Mouse (Mus musculus) limb, embryonic 11.5 days (tissue): ENCODE data around the gene Btd. TPM values are rescaled to one million over a fixed set of nuclear protein-coding genes. Genes with fewer than 3 reads are reported as not detected.

Experiments used
- ATAC-seq: fragments of 200-750 bp; cut with Nextera tagmentation; 2 replicates; pipeline ENCODE4 v1.8.0; 2017; ENCODE audit warnings: low read depth; ENCODE audit not compliant: insufficient number of reproducible peaks, low FRiP score, low TSS enrichment
- DNase-seq: peaks from one replicate; pipeline ENCODE4 v3.0.0-alpha.2; 2015; ENCODE audit warnings: low spot score
- H3K27ac ChIP-seq: fragments of 300-500 bp; sonication (generic); replicated peaks from 2 replicates; pipeline ENCODE4 v1.5.1; 2014; ENCODE audit warnings: low read depth, mild to moderate bottlenecking, low read length
- H3K27me3 ChIP-seq: fragments of 300-500 bp; sonication (generic); 2 replicates; pipeline ENCODE4 v1.6.1; 2014; ENCODE audit warnings: mild to moderate bottlenecking, low read length, mixed read lengths; ENCODE audit not compliant: control insufficient read depth, insufficient read depth
- H3K36me3 ChIP-seq: fragments of 300-500 bp; sonication (generic); 2 replicates; pipeline ENCODE4 v1.6.1; 2014; ENCODE audit warnings: mild to moderate bottlenecking, low read length, moderate library complexity, mixed read lengths; ENCODE audit not compliant: control insufficient read depth, insufficient read depth
- H3K4me1 ChIP-seq: fragments of 300-500 bp; sonication (generic); 2 replicates; pipeline ENCODE4 v1.6.1; 2014; ENCODE audit warnings: low read length, mixed read lengths; ENCODE audit not compliant: control insufficient read depth, insufficient read depth
- H3K4me2 ChIP-seq: fragments of 300-500 bp; sonication (generic); 2 replicates; pipeline ENCODE4 v1.6.1; 2014; ENCODE audit warnings: low read depth, mild to moderate bottlenecking, moderate library complexity; ENCODE audit not compliant: severe bottlenecking
- H3K4me3 ChIP-seq: fragments of 300-500 bp; sonication (generic); 2 replicates; pipeline ENCODE4 v1.5.1; 2014; ENCODE audit warnings: low read depth, low read length
- H3K9ac ChIP-seq: fragments of 300-500 bp; sonication (generic); 2 replicates; pipeline ENCODE4 v1.6.1; 2014; ENCODE audit warnings: mild to moderate bottlenecking, low read length
- H3K9me3 ChIP-seq: fragments of 300-500 bp; sonication (generic); 2 replicates; pipeline ENCODE4 v1.6.1; 2016; ENCODE audit warnings: low read length; ENCODE audit not compliant: control insufficient read depth
- WGBS: fragments of 180-500 bp; shearing (Covaris S2); extraction: QIAGEN DNeasy Blood & Tissue Kit; methylation state at CpG from one replicate; pipeline ENCODE4 v1.1.7; 2014; 5-methylcytosine and 5-hydroxymethylcytosine counted together
- polyA plus RNA-seq: library from polyadenylated mRNA; unstranded; fragments of >200 nt; fragmentation: Nextera tagmentation; extraction: Ambion mirVana; gene quantifications from 2 replicates; pipeline ENCODE4 v1.2.1, GENCODE M21; 2014

Gene Btd
- polyA plus RNA-seq, 1 experiment from 2014 or later, result 18.9 TPM

DNA sequence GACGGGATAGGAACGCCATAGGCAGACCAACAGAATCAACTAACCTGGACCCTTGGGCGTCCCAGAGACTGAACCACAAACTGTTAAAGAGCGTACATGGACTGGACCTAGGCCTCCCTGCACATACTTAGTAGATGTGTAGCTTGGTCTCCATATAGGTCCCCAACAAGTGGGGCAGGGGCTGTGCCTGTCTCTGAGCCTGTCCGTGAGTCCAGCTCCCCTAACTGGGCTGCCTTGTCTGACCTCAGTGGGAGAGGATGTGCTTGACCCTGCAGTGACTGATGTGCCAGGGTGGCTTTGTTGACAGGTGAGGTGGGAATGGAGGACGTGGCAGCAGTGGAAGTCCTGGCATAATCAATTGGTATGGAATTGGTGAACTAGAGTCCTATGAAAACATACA is 51.7 kb downstream of the Btd start:
- peak; percentile 18 for DNase-seq
- Histone ChIP-seq H3K4me2 (no peak overlapping the region), H3K36me3 (no peaks in the 10 kb centered on the region), H3K9me3 (no peaks in the 10 kb centered on the region), H3K27ac (no peak overlapping the region), H3K9ac (no peak overlapping the region), H3K4me3 (no peak overlapping the region), H3K27me3 (no peaks in the 10 kb centered on the region), H3K4me1 (no peaks in the 10 kb centered on the region)
- ATAC-seq, result no peak
- WGBS, result 88% methylated on average over 6 of the region's 6 CpGs

DNA sequence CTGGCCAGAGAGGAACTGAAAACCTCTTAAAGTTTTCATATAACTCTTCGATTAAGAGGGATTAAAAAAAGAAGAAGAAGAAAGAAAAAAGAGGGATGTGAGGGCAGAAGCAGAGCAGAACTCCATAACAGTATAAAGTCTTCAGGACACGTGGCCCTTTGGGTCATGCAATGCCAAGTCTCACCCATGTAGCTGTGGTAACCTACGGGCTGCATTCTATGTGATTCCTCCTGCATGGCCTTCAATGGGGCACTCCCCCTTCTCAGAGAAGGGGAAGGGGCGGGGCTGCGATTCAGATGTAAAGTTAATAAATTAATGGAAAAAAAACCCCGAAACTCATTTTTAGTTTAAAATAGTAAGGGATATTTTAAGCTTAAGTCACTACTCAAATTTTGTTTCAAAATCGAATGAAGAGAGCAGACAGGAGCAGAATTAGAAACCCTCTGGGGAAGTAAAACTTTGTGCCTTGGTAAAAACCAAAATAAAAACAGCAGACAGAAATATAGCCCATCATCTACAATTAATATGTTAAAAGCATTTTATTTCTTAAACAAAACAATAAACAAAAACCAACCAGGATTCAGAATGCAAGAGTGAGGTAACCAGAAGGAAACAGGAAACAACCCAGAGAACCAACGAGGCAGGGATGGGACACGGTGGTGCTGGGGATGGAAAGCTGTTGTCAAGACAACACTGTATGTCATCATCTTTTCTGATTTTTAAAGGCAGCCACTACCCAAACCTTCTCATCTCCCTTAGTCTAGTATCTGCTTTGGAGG is 55.6 kb downstream of the Btd start:
- WGBS, result 88% methylated on average over 9 of the region's 9 CpGs

DNA sequence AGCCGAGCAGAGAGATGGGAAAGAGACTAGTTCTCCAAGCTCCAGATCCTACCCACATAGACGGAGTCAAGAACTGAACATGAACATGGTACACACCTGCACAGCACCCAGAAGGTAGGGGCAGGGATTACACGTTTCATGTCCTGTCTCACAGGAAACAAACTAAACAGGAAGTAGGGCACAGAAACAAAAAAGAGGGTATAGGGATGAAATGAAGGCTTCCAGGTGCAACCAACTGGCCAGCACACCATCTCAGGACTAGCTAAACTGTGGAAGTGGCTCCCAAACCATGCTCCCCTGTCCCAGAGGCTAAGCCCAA is 56.1 kb downstream of the Btd start:
- 90% methylated on average over 3 of the region's 3 CpGs for WGBS
- DNase-seq (no peak), ATAC-seq (no peak)
- Histone ChIP-seq H3K27ac (no peak overlapping the region), H3K9me3 (no peaks in the 10 kb centered on the region), H3K4me2 (no peak overlapping the region), H3K4me3 (no peak overlapping the region), H3K4me1 (no peaks in the 10 kb centered on the region), H3K9ac (no peak overlapping the region), H3K27me3 (no peaks in the 10 kb centered on the region), H3K36me3 (no peaks in the 10 kb centered on the region)

More for the DNA sequence above, 55.6 kb downstream of the Btd start:
- Histone ChIP-seq H3K27me3 (no peaks in the 10 kb centered on the region), H3K4me1 (no peaks in the 10 kb centered on the region), H3K9me3 (no peaks in the 10 kb centered on the region), H3K4me2 (no peak overlapping the region), H3K9ac (no peak overlapping the region), H3K4me3 (no peak overlapping the region), H3K27ac (no peak overlapping the region), H3K36me3 (no peaks in the 10 kb centered on the region)
- no peak for DNase-seq
- no peak for ATAC-seq

DNA sequence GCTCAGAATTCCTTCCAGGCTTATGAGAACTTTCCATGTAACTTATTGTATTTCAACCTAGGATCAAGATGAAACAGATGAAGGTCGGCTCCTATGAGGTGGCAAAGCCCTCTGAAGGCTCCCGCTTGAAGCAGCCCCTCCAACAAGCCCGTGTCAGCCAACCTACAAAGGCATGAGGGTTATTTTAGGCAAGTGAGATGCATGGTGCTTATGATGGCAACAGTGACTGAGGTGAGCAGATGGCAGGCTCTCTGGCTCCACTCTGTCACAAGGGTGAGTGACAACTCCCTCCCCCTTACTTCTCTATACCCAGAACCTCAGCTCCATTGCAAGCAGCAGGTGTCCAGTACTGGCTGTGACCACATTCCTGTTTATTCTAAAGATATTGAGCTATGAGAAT is 56.5 kb downstream of the Btd start:
- DNase-seq (no peak), ATAC-seq (no peak)
- Histone ChIP-seq H3K4me1 (no peaks in the 10 kb centered on the region), H3K27ac (no peak overlapping the region), H3K36me3 (no peaks in the 10 kb centered on the region; the same call in 1 of the 2 replicates), H3K4me2 (no peak overlapping the region), H3K4me3 (no peak overlapping the region), H3K9me3 (no peaks in the 10 kb centered on the region), H3K27me3 (no peaks in the 10 kb centered on the region), H3K9ac (no peak overlapping the region)
- 92% methylated on average over 3 of the region's 3 CpGs for WGBS

DNA sequence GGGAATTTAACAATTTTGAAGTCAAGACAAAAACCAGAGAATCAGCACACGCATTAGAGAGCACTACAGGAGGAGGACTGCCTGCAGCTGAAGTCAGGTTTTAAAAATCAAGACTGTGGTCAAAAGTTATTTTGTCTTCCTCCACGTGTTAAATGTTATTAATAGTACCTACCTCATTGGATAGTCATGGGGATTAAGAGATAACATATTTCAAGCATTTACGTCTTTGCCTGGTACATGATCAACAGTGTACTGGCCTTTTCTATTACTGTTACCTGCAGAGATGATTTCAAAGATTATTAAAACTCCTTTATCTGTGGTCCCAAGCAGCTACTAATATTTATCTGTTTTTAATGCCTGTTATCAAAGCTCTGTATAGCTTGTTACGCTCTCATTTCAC is 56.9 kb downstream of the Btd start:
- WGBS, result 94% methylated on average over 4 of the region's 4 CpGs
- no peak for ATAC-seq
- H3K4me1 ChIP-seq, result no peaks in the 10 kb centered on the region

DNA sequence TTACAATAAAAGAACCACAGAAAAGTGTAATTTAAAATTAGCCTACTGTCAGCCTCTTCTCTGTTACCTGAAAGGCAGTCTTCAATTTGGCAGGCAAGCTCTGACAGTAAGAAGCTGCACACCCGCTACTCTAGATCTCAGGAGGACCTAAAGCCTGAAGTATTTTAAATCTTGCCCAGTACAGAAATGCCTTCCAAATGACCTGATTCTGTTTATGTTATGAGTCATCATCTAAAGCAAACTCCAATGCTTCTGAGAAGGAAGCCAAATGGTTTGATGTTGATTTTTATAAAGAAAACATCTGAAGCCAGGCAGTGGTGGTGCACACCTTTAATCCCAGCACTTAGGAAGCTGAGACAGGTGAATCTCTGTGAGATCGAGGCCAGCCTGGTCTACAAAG is 59.5 kb downstream of the Btd start:
- Histone ChIP-seq H3K9me3 (no peaks in the 10 kb centered on the region), H3K4me1 (no peaks in the 10 kb centered on the region), H3K9ac (no peak overlapping the region), H3K4me2 (no peak overlapping the region), H3K4me3 (no peak overlapping the region), H3K27me3 (no peaks in the 10 kb centered on the region), H3K36me3 (peaks cover 4% of the 10 kb centered on the region; the same call in 1 of the 2 replicates), H3K27ac (no peak overlapping the region)
- WGBS, result 91% methylated on average over 2 of the region's 2 CpGs
- no peak for DNase-seq
- ATAC-seq, result no peak

More for the DNA sequence above, 56.9 kb downstream of the Btd start:
- no peak for DNase-seq
- no peaks in the 10 kb centered on the region for H3K9me3 ChIP-seq
- no peak overlapping the region for H3K27ac ChIP-seq
- no peaks in the 10 kb centered on the region for H3K27me3 ChIP-seq
- no peaks in the 10 kb centered on the region; the same call in 1 of the 2 replicates for H3K36me3 ChIP-seq
- H3K4me3 ChIP-seq, result no peak overlapping the region
- no peak overlapping the region for H3K4me2 ChIP-seq
- H3K9ac ChIP-seq, result no peak overlapping the region

DNA sequence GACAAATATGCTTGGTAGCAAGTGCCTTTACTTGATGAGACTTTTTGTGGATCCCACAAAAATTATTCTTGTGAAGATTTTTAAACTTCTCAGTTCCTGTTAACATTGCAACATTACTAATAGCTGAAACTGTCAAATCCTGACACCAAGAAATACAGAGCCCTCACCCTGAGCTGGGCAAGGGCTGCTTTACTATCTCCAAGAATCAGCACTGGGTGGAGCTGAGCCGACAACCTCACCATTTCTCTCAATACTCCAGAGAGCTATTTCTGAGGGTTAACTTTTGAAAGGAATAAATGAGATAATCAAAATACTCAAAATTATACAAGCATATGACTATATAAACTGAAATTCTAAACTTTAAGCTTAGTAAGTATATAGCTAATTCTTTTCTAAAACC is 68.5 kb downstream of the Btd start:
- Histone ChIP-seq H3K27ac (no peak overlapping the region), H3K4me3 (no peak overlapping the region), H3K4me1 (no peaks in the 10 kb centered on the region), H3K9me3 (no peaks in the 10 kb centered on the region), H3K27me3 (no peaks in the 10 kb centered on the region), H3K36me3 (peaks cover 6% of the 10 kb centered on the region; the same call in 1 of the 2 replicates), H3K4me2 (no peak overlapping the region), H3K9ac (no peak overlapping the region)
- 100% methylated on average over 1 of the region's 1 CpGs for WGBS
- ATAC-seq (no peak), DNase-seq (no peak)

DNA sequence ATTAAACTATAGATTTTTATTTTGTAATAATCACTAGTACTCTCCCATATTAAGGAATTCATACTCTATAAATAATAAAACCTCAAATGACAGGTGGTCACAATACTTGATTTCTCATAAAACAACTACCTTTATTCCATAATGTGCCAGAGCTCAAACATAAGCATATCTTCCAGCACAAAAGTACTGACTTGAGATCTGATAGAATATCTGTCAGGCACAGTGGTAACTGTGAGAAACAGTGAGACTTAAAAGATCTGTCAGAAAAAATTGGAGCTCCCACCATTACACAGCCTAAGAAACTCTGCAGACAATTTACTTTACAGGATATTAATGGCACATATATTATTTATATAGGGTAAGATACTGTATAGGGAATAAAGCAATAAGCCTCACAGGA is 74.8 kb downstream of the Btd start:
- no peak overlapping the region for H3K9ac ChIP-seq

DNA sequence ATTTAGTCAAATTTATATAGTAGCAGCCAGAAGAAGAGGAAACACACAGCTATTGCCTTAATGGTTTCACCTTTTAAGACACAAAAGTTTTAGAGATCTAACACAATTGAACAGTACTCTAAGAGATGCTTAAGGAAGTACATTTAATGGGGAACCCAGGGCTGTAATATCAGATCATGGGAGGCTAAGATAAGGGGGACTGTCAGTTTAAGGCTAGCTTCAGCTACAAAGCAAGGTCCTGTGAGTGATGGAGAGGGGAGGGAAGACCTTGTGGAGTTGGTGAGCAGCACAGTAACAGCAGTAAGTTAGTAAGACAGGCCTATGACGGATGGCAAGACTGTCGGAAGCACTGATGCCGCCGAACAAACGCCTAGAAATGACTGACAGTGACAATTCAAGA is 76.5 kb downstream of the Btd start:
- Histone ChIP-seq H3K27me3 (no peaks in the 10 kb centered on the region), H3K36me3 (peaks cover 7% of the 10 kb centered on the region)

More for the DNA sequence above, 74.8 kb downstream of the Btd start:
- Histone ChIP-seq H3K27ac (no peak overlapping the region), H3K4me1 (no peaks in the 10 kb centered on the region), H3K36me3 (peaks cover 7% of the 10 kb centered on the region), H3K4me2 (no peak overlapping the region), H3K9me3 (no peaks in the 10 kb centered on the region), H3K27me3 (no peaks in the 10 kb centered on the region), H3K4me3 (no peak overlapping the region)
- DNase-seq, result no peak
- ATAC-seq, result no peak

More for the DNA sequence above, 76.5 kb downstream of the Btd start:
- ATAC-seq, result no peak
- no peaks in the 10 kb centered on the region for H3K4me1 ChIP-seq
- no peaks in the 10 kb centered on the region for H3K9me3 ChIP-seq
- WGBS, result 92% methylated on average over 5 of the region's 5 CpGs
- H3K9ac ChIP-seq, result no peak overlapping the region
- H3K4me3 ChIP-seq, result no peak overlapping the region
- no peak overlapping the region for H3K27ac ChIP-seq
- no peak overlapping the region for H3K4me2 ChIP-seq
- DNase-seq, result no peak
